Mouse (Mus musculus) left cerebral cortex, postnatal 25 days (tissue): ENCODE results near the gene Ggact. TPM values are rescaled to one million over a fixed set of nuclear protein-coding genes. Genes with fewer than 3 reads are reported as not detected.

Experiments used
- DNase-seq, 2 experiments: peaks; one replicate each; pipeline ENCODE4 v3.0.0; 2022; ENCODE audit warnings: low spot score in 2 of 2, mixed read lengths in 1 of 2
- intact Hi-C: fragments of 180-260 bp; cut with DNase I; formaldehyde crosslinking; loops from one replicate; pipeline ENCODE4 v1.15.1; 2025
- total RNA-seq, 2 experiments: library from RNA; stranded (reverse); gene quantifications; 2 replicates each; pipeline ENCODE4 v1.2.3; 2021

The Ggact gene
- total RNA-seq, 2 experiments from 2014 or later, result 24.8 to 25.9 TPM

DNA sequence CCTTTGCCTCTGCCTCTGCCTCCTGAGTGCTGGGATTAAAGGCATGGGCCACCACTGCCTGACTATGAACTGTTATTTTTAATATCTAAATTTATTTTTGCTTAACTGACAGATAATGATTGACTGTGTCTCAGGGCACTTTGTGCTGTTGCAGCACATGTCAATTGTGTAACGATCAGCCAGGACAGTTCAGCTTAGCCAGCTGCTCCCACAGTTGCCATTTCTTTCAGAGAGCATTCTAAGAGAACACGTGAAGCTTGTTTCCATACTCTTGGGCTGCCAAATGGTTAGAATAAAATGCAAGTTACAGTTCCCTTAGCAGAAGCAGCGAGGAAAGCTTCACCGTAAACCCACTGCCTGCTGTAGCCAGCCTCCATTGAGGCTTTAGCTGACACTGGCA, 113.3 kb downstream of the Ggact start:
- no peak for DNase-seq
- intact Hi-C loops, result no loop called here

DNA sequence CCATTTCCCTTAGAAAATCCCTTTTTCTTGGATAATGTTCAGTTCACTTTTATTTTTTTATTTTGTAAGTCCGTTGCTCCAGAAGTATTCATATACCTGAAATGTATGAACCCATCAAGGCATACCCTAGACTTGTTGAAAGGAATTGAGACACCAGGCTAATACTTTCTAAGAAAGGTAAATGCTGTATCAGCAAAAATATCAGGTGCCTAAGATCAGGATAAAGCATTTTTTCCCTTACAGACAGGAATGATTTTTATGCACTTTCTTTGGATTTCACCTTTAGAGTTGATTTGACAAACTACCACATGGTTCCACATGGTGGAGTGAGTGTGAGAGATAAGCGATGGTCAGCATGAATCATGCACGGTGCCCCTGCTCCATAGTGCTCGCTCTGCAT, 120.2 kb downstream of the Ggact start:
- DNase-seq, result no peak

DNA sequence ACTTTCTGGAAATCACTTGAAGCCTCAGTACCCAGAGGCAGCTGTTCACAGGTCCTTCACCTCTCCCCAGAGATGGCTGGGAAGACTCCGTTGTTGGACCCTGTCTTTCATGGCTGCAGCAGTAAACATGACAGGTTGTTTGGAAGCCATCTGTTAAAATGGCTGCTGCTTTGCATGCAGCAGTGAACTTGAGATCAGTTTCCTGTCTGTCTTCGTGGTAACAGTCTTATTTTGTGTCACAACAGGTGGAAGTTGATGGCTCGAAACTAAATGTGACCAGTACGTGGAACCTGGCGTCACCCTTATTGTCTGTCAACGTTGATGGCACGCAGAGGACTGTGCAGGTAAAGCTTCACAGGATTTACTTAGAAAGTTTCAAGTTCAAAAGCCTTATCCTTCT, 123.4 kb downstream of the Ggact start:
- intact Hi-C loops, result no loop called here
- DNase-seq, result no peak

More for the DNA sequence above, 120.2 kb downstream of the Ggact start:
- intact Hi-C loops, result no loop called here

DNA sequence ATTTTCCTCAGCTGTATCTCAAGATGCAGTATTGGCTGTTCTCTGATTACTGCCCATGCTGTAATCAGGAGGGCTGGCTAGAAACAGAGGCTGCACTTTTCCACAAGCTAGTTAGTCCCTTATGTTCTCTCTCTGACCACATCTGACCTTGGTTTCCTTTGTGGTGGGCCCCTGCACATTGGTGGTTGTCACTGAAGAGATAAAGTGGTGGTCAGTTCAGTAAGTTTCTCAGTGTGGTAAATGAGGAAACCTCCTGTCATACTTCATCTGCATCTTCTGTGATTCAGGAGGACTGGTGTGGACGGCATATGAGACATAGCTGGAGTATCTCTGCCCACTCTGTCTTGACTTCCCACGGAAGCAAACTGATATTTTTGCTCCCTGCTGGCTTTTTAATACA, 125.4 kb downstream of the Ggact start:
- no peak for DNase-seq
- intact Hi-C loops, result no loop called here

DNA sequence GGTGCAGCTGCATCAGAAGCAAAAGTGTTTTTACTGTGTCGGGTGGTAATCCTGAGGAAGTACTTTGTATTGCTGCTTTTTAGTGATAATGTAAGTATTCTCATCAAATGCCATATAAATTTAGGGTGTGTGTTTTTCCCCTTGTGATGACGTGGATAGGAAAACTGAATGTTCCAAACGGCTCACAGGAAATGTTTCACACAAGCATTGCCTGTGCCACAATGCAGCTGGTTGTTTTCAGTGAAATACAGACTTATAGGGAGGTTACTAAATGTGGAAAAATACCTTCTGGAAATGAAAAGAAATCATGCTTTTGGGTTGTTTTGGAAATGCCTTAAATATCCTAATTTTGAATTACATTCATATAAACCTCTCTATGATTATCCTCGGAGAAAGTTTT, 128.9 kb downstream of the Ggact start:
- intact Hi-C loops, result no loop called here
- DNase-seq, result peak in 1 of 2 experiments; percentile 19

DNA sequence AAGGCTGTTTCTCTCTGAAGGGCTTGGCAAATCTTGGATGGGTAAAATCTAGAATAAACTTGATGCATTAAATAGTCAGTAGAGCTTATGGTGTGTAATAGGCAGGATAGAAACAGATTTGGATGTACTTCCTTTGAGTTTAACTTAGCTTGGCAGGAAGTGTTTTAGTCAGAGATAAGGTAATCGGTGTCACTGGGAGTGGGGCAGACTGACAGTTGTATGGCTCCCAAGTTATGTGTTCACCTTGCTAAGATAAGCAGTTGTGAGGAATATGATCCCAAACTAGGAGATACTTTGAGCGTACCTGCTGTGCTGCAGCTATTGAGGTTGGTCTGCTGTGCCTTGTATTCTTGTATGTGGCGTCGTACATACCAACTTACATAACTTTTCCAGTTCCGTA, 147.1 kb downstream of the Ggact start:
- intact Hi-C loops, result no loop called here
- no peak for DNase-seq

Other genes with a start within 250 kb of the Ggact start
- 10 to 100 TPM; 20.8 to 22.6 TPM for gene Tmtc4, start 70.3 kb upstream of the Ggact start, total RNA-seq